In the genomic region with DNA sequence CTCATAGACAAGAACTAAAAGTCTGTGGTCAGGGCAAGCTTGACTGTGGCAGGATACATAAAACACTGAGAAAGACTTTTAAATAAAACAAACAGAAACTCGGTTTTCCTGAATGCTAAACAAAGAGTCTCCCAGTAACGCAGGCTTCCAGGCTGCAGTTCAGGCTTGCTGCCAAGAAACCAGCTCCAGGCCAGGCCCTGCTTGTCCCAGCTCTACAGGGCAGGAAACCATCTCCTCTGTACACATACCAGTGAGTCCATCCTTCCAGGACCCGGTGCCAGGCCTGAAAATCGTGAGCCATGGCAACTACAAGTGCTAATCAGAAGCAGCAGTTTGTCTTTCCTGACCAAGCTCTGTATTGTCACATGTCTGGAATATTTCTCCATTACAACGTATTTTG, we compare ENCODE assay signal across 9 mouse cellular contexts. TPM values are rescaled to one million over a fixed set of nuclear protein-coding genes. Genes with fewer than 3 reads are reported as not detected.
DNase-seq lines count a peak whose midpoint lies in the region; ATAC-seq lines count a peak whose summit lies in the region.
"Had no signal": no experiment of that assay in that cellular context is flagged by ENCODE, and none has a peak within 500 bp of the region (broad histone marks: within the 10 kb centered on the region; RNA-seq: fewer than 3 reads in every experiment).

No protein-coding gene starts in this region.

- DNase-seq in MN1 (ENCODE audit: low spot score) = peak; percentile 83
- DNase-seq in adrenal gland, postnatal 14 days = peak; percentile 85
- peak; percentile 82 for DNase-seq in fibroblast of lung, adult 2 months (ENCODE audit: low read depth)
- DNase-seq in heart, postnatal 36 days = peak; percentile 77 to 80
- DNase-seq in layer of hippocampus, postnatal 10 days (ENCODE audit: low spot score in 2 of 2) = peak; percentile 61 to 68
- peak; percentile 88 for DNase-seq in urinary bladder, postnatal 14 days (ENCODE audit: low spot score)
- no peak for DNase-seq in spleen, postnatal 36 days (ENCODE audit: low spot score in 2 of 2)

- 0 out of 2 replicates have a peak, but pooled peaks have one; percentile 5 for ATAC-seq in megakaryocyte progenitor cell, adult 5-6 weeks (replicated peaks; ENCODE audit: poor library complexity)

- intact Hi-C loops in heart, postnatal 36 days (cut with DNase I) = no loop called here

RNA-seq across cellular contexts. Expression of a gene that starts 12.7 kb away (rescaled TPM):
- not detected in 2 replicates for total RNA-seq in adrenal gland, postnatal 14 days (2021)
- not detected for total RNA-seq in heart, postnatal 36 days (2021)
- total RNA-seq in layer of hippocampus, postnatal 10 days (2021) = not detected
- total RNA-seq in megakaryocyte progenitor cell, adult 5-6 weeks (2015) = not detected in 2 replicates
- total RNA-seq in megakaryocyte progenitor cell, adult 5-6 weeks (2017) = not detected in 2 replicates
- total RNA-seq: adrenal gland, postnatal 4 days had no signal

RNA-seq across cellular contexts. Expression of a gene that starts 19.2 kb away (rescaled TPM):
- total RNA-seq in adrenal gland, postnatal 14 days (2021) = 1.4 and 2.7 TPM in 2 replicates
- total RNA-seq in heart, postnatal 36 days (2021) = not detected
- total RNA-seq in layer of hippocampus, postnatal 10 days (2021) = 100 to 1,000 TPM; 103 to 123 TPM
- 0.84 and 1.3 TPM in 2 replicates for total RNA-seq in megakaryocyte progenitor cell, adult 5-6 weeks (2015)
- 1.5 and 2.8 TPM in 2 replicates for total RNA-seq in megakaryocyte progenitor cell, adult 5-6 weeks (2017)

RNA-seq across cellular contexts. Expression of a gene that starts 23.9 kb away (rescaled TPM):
- 0.89 and 1.4 TPM in 2 replicates for total RNA-seq in adrenal gland, postnatal 14 days (2021)
- total RNA-seq in heart, postnatal 36 days (2021) = 1 to 10 TPM in 1 of 2 experiments, under 1 TPM in 1; 0.47 to 1.0 TPM
- not detected for total RNA-seq in layer of hippocampus, postnatal 10 days (2021)
- 81.7 and 90.1 TPM in 2 replicates for total RNA-seq in megakaryocyte progenitor cell, adult 5-6 weeks (2015)
- 37.7 and 55.9 TPM in 2 replicates for total RNA-seq in megakaryocyte progenitor cell, adult 5-6 weeks (2017)

RNA-seq across cellular contexts. Expression of a gene that starts 31.1 kb away (rescaled TPM):
- 124 and 169 TPM in 2 replicates for total RNA-seq in adrenal gland, postnatal 14 days (2021)
- total RNA-seq in heart, postnatal 36 days (2021) = 100 to 1,000 TPM; 113 to 167 TPM
- total RNA-seq in layer of hippocampus, postnatal 10 days (2021) = 10 to 100 TPM; 13.0 TPM
- 147 and 203 TPM in 2 replicates for total RNA-seq in megakaryocyte progenitor cell, adult 5-6 weeks (2015)
- 49.4 and 56.2 TPM in 2 replicates for total RNA-seq in megakaryocyte progenitor cell, adult 5-6 weeks (2017)

RNA-seq across cellular contexts. Expression of a gene that starts 36.4 kb away (rescaled TPM):
- 0.96 and 3.5 TPM in 2 replicates for total RNA-seq in adrenal gland, postnatal 14 days (2021)
- total RNA-seq in heart, postnatal 36 days (2021) = not detected
- total RNA-seq in layer of hippocampus, postnatal 10 days (2021) = not detected
- total RNA-seq in megakaryocyte progenitor cell, adult 5-6 weeks (2015) = 1.0 and 2.2 TPM in 2 replicates
- 0.10 and 1.1 TPM in 2 replicates for total RNA-seq in megakaryocyte progenitor cell, adult 5-6 weeks (2017)

Comparison
In these comparisons a context has a peak if more than half of its experiments do, and no peak if none do; other contexts are left out.
1. DNase-seq: peak in MN1 (single experiment), adrenal gland, postnatal 14 days (single experiment), fibroblast of lung, adult 2 months (single experiment), heart, postnatal 36 days (2 of 2), layer of hippocampus, postnatal 10 days (2 of 2) and urinary bladder, postnatal 14 days (single experiment); none in spleen, postnatal 36 days (0 of 2).
2. RNA of a gene that starts 19.2 kb away (total RNA-seq): 103 to 123 TPM in layer of hippocampus, postnatal 10 days; 0.84 to 2.8 TPM in megakaryocyte progenitor cell, adult 5-6 weeks, 1.4 to 2.7 TPM in adrenal gland, postnatal 14 days and not detected in heart, postnatal 36 days; every median in the first group is over 10 times any median in the second.
3. RNA of a gene that starts 23.9 kb away (total RNA-seq): 37.7 to 90.1 TPM in megakaryocyte progenitor cell, adult 5-6 weeks; 0.47 to 1.0 TPM in heart, postnatal 36 days, 0.89 to 1.4 TPM in adrenal gland, postnatal 14 days and not detected in layer of hippocampus, postnatal 10 days; every median in the first group is over 10 times any median in the second.